Mouse (Mus musculus) megakaryocyte, embryonic 14.5 days (primary cell): Measurements from ENCODE around the gene Srsf1.

Experiments used
- FLI1 ChIP-seq: IDR thresholded peaks from 2 replicates; pipeline ENCODE4 v1.6.1; 2012; ENCODE audit warnings: low read length, inconsistent platforms, mixed read lengths
- GATA1 ChIP-seq: IDR thresholded peaks from 3 replicates; pipeline ENCODE4 v1.6.1; 2012; ENCODE audit warnings: mixed read lengths, low read length, inconsistent platforms, borderline replicate concordance

DNA sequence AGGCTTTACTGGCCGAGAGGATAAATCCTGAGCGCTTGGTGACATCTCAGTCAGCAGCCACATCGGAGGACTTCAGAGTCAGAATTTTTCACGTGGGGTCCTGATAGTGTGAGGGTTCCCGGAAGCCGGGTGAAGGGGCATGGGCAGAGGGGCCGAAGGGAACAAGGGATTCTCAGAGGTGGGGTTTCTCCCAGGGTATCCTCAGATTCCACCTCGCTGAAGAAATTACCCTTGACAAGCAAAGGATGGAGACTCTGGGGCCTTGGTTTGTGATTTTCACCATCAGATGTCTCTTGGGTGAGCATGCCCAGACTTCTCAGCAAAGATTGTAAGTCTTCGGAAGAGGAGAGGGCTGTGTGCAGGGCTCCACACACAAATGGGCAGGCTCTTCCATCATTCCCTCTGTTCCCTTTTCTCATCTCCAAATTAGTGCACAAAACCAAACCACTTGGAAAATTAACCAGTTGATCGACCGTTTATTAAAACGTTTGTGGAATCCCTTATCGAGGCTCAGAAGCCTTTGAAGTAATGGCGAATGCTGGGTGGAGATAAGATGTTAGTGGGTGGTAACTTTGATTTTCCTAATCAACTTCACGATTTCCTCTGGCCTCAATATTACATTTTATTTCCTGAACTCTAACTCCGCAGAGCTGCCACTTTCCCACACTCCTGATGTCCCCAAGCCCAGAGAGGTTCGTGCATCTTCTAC, 51.0 kb downstream of the Srsf1 start, which contains the start of gene Cuedc1:
- TF ChIP-seq GATA1 (no peak), FLI1 (no peak)
